Mouse (Mus musculus) brown adipose tissue, adult 24 weeks (tissue): ENCODE data around the gene Agap3. TPM values are rescaled to one million over a fixed set of nuclear protein-coding genes. Genes with fewer than 3 reads are reported as not detected.

Experiments used
- H3K27ac ChIP-seq: fragments of 200-500 bp; replicated peaks from 2 replicates; pipeline ENCODE4 v1.5.1; 2012; ENCODE audit warnings: low read depth, mild to moderate bottlenecking, low read length
- H3K4me1 ChIP-seq: fragments of 200-500 bp; 2 replicates; pipeline ENCODE4 v1.6.1; 2012; ENCODE audit warnings: low read length, mixed read lengths; ENCODE audit not compliant: control insufficient read depth, insufficient read depth, insufficient read length
- H3K4me3 ChIP-seq: fragments of 200-500 bp; 2 replicates; pipeline ENCODE4 v1.5.1; 2012; ENCODE audit warnings: low read depth, mild to moderate bottlenecking, low read length, moderate library complexity; ENCODE audit not compliant: insufficient read depth
- polyA plus RNA-seq: library from polyadenylated mRNA; stranded (reverse); fragments of >200 nt; gene quantifications from 2 replicates; pipeline ENCODE4 v1.2.4, GENCODE M21; 2012; ENCODE audit not compliant: missing spikeins, insufficient read depth, insufficient read length

The Agap3 gene
- 17.2 and 23.2 TPM in 2 replicates for polyA plus RNA-seq

DNA sequence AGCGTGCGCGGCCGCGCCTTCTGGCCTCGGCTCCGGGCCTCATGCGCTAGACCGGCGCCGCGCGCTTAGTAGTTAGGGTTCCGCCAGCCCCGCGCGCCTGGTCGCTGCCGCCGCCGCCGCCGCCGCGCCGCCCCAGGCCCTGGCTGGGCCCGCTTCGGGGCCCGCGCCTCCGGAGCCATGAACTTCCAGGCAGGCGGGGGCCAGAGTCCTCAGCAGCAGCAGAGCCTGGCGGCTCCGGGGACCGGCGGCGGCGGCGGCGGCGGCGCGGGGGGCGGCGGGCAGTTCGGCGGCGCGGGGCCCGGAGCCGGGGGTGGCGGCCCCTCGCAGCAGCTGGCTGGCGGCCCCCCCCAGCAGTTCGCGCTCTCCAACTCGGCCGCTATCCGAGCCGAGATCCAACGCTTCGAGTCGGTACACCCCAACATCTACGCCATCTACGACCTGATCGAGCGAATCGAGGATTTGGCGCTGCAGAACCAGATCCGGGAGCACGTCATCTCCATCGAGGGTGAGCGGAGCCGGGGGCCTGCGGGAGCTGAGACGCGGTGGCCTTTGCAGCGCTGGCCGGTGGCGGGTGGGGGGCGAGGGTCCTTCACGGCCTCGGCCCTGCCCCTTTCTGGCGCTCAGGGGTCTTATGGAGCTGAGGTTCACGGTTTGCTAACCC is at the start of gene Agap3:
Agap3 (plus strand) TSS at position 148 of the 661 bp plus-strand sequence.
- Histone ChIP-seq H3K4me3 (peak within 1 kb of the TSS; percentile 86), H3K27ac (peak within 1 kb of the TSS; percentile 84), H3K4me1 (peaks cover 28% of the 10 kb centered on the region)

DNA sequence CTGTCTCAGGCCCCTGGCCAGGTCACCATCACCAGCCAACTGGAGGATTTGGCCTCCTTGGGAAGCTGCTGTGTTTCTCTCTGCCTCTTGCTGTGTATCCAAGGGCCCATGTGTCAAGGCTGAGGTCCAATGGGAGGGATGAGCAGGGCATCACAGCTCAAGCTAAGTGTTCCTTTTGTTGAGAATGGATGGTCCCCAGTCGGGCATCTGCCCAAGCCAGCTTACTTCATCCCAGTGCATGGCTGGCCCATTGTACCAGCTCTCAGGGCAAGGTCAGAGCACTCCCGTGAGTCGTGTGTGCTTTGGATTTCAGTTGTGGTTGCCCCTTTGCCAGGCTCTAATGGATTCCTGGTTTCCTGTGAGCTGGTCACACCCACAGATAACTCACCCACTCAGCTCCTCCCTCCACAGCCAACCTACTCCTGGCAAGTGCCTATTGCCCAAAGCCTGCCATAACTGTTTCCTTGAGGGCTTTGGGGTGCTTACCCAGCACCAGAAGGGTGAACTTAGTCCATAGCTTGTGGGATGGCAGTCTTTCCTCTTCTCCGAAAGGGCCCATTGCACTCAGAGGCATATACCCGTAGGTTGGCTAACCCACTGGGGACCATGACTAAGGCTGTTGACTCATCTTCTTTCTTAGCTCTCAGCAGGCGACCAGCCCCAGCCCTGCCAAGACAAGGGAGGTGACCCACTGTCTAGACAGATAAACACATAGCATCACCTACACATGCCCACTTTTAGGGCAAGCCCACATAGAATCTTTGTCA is 47.2 kb upstream of the Agap3 start:
- Histone ChIP-seq H3K4me1 (no peaks in the 10 kb centered on the region; the same call in 1 of the 2 replicates), H3K4me3 (no peak overlapping the region), H3K27ac (no peak overlapping the region)

DNA sequence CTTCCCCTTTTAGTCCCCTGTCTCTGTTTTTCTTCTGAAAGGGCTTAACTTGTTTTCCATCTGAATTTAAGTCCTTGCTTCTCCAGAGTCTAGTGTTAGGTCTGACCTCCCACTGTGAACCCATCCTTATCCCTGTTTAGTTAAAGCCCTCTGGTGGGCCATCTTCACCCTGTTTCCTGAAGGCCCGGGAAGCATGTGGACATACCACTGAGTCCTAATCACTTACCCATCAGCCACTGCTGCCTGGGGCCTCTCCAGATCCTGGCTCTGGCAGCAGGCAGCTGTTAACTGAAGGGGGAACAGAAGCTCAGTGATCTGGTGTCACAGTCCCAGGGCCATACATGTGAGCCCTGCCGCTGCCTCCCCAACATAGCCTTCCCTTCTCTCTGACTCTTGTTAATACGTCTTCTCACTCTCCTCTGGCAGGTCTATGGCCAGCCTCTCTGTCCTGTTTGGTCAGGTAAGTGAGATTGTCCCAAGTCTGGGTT is 46.5 kb upstream of the Agap3 start:
- Histone ChIP-seq H3K4me3 (no peak overlapping the region), H3K27ac (no peak overlapping the region), H3K4me1 (no peaks in the 10 kb centered on the region; the same call in 1 of the 2 replicates)

DNA sequence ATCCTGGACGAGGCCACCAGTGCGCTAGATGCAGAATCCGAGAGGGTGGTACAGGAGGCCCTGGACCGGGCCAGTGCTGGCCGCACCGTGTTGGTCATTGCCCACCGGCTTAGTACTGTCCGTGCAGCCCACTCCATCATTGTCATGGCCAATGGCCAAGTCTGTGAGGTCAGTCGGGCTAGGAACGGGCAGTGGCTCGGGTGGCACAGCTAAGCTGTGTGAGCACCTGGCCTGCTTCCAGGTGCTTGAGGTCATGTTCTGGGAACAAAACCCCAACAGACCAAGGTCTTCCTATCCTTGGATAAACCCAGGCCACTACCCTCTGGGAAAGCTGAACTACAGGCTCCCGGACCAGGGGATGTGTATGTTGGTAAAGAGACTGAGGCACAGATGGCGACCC is 43.3 kb upstream of the Agap3 start:
- no peaks in the 10 kb centered on the region; the same call in 1 of the 2 replicates for H3K4me1 ChIP-seq
- no peak overlapping the region for H3K4me3 ChIP-seq
- no peak overlapping the region for H3K27ac ChIP-seq

DNA sequence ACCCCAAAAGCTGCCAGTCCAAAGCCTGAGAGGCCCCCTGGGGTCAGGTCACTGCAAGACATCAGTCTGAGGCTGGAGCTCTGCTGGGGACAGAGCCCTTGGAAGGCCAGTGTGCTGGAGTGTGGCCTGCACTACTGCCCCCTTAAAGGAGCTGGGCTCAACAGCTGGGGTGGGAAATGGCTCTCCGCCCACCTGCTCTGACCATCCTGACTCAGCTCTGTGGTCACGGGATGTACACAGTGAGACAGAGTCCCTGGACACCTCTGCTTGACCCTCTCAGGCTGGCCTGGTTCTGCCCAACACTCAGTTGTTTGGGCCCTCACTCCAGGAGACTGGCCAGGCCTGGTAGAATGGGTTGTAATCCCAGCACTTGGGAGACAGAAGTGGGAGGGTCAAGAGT is 42.5 kb upstream of the Agap3 start:
- no peak overlapping the region for H3K27ac ChIP-seq
- no peak overlapping the region for H3K4me3 ChIP-seq
- peaks cover 2% of the 10 kb centered on the region; the same call in 1 of the 2 replicates for H3K4me1 ChIP-seq

DNA sequence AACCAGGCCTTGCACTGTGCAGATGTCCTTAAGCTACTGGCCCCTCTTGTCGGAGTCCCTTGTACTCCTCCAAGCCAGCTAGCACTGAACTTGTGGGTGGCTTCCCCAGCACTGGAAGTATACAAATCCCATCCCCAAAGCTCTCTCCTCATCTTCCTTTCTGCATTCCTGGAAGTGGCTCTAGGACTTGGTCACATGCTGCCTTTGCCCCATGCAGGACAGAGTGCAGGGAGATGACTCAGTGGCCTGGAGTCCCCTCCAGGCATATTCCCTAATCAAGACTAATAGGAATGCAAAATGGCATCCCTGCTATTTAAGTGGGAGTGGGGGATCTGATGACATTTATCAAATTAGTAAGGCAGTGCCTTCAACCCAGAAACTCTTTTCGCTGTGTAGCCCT is 39.9 kb upstream of the Agap3 start:
- H3K27ac ChIP-seq = no peak overlapping the region
- H3K4me3 ChIP-seq = no peak overlapping the region
- peaks cover 2% of the 10 kb centered on the region; the same call in 1 of the 2 replicates for H3K4me1 ChIP-seq

DNA sequence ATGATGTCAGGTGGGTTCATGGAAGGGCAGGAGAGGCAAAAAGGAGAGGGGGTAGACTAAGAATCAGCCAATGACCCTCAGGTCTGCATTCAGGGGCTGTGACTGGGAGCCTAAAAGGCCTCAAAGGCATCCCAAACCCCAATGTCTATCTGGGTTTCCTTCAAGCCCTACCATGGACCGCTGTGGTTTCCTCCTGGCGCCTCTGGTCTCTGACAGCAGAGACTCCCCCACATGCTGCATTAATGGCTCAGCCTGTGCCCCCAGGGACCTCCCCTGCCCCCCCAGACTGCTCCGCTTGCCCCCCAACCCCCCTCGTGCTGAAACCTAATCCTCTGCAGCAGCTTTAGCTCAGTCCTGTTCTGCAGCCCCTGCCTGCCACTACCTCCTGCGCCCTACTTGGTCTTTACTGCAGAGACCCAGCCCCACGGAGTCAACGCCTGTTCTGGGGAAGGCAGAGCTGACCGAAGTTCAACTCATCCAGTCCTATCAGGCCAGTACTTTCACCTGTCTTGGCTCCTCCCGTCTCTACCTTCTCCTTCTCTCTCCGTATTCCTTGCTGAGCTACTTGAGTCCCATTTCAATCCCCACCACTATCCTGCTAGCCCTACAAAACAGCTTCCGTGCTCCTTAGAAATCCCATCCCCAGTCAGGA is 38.8 kb upstream of the Agap3 start, which contains the start of gene Asic3:
Asic3 (plus strand) TSS at position 351 of the 652 bp plus-strand sequence.
- peaks cover 2% of the 10 kb centered on the region; the same call in 1 of the 2 replicates for H3K4me1 ChIP-seq
- H3K4me3 ChIP-seq = no peak within 1 kb of the TSS
- H3K27ac ChIP-seq = no peak within 1 kb of the TSS

DNA sequence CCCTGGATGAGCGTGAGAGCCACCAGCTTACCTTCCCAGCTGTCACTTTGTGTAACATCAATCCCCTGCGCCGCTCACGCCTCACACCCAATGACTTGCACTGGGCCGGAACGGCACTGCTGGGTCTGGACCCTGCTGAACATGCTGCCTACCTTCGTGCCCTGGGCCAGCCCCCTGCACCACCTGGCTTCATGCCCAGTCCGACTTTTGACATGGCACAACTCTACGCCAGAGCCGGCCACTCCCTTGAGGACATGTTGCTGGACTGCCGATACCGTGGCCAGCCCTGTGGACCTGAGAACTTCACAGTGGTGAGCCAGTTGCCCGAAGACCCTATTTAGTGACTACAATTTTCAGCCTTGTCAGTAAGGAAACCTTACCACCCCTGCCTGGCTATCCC is 38.0 kb upstream of the Agap3 start:
- Histone ChIP-seq H3K4me1 (peaks cover 2% of the 10 kb centered on the region; the same call in 1 of the 2 replicates), H3K4me3 (no peak overlapping the region), H3K27ac (no peak overlapping the region)

DNA sequence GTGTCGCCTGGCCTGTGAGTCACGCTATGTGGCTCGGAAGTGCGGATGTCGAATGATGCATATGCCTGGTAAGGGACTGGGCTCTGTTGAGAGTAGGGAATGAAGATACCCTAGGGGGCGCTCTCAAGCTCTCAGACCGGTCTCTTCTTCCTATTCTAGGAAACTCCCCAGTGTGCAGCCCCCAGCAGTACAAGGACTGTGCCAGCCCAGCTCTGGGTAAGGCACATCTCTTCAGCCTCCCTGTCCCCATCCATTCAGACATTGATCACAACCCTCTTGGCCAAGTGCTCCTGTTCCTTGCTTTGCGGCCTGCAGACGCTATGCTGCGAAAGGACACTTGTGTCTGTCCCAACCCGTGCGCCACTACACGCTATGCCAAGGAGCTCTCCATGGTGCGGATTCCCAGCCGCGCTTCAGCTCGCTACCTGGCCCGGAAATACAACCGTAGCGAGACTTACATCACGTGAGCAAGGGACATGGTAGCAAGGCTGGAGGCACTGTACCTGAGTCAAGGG is 35.7 kb upstream of the Agap3 start:
- peaks cover 2% of the 10 kb centered on the region; the same call in 1 of the 2 replicates for H3K4me1 ChIP-seq
- no peak overlapping the region for H3K27ac ChIP-seq
- no peak overlapping the region for H3K4me3 ChIP-seq

DNA sequence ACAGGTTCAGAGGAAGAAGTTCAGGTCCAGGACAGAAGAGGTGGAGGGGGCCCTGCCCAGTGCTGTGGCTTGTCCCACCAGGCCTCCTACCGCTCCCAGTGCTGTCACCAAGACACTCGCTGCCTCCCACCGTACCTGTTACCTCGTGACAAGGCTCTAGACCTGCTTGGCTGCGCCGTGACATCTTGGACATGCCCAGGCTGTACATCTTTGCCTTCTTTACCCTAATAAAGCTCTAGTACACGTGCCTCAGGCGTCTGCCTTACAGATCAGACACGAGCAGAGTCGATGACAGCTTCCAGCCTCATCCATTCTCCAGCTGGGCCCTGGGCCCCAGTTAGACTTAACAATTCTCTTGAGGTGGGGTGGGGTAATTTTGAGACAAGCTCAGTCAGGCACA is 34.4 kb upstream of the Agap3 start:
- H3K27ac ChIP-seq = no peak overlapping the region
- H3K4me3 ChIP-seq = no peak overlapping the region
- peaks cover 2% of the 10 kb centered on the region; the same call in 1 of the 2 replicates for H3K4me1 ChIP-seq

DNA sequence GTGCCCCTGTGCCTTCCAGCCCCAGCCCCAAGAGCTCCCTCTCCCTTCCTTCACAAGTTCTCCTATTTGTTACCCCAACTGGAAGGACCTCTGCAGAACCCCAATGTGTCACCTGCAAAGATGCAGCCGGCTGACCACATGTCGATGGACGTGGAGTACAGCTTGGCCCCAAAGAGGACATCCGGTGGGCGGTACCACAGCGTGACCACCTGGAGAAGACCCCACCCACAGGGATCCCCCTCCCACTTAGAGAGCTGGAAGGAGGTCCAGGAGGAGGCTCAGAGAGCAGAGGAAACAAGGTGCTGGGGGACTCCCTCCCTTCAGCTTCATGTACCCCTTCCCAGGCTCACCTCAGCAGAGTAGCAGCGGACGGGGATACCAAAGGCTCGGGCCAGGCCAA is 31.6 kb upstream of the Agap3 start:
- no peaks in the 10 kb centered on the region; the same call in 1 of the 2 replicates for H3K4me1 ChIP-seq
- H3K27ac ChIP-seq = no peak overlapping the region
- H3K4me3 ChIP-seq = no peak overlapping the region

DNA sequence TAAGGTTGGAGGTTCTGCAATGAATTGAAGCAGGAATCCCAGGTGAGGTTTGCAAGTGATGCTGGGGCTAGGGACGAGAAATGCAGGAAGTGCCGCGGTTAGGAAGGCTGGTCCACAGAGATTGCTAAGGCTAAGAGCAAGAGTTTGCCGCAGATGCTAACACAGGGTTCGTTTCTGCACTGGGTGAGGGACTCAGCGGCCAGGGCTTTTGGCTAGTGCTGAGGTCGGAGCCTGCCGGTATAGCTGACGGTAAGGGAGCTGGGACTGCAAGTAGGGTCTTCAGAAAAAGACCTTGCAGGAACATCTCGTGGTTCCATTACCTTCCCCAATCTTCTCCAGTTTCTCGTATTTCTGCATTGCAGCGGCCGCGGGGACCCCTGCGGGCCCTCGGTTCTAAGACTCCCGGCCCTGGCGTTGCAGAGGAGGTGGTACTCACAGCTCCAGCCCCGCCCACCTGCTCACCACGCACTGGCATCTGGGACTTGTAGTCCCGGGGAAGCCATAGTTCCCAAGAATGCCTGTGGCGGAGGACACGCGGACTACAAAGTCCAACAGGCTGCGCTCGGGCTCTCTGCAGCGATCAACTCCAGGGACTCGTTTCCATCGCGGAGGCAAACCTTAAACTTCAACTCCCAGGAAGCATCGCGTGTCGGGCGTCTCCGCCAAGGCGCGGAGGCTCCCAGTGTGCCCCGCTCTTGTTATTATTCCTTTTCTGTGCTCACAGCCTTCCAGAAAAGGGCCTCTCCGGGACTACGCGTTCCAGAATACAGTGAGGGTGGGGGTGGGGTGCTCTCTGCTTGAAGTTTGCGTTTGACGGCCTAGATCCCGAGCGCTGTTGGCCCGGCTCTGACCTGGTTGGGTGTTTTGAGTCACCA is 28.6 kb upstream of the Agap3 start, which contains the start of the genes Cdk5 and Slc4a2:
Cdk5 (minus strand) TSS at position 402 of the 875 bp plus-strand sequence.
Slc4a2 (plus strand) TSS at position 709 of the 875 bp plus-strand sequence.
- 0 out of 2 replicates have a peak, but pooled peaks cover 6% of the 10 kb centered on the region for H3K4me1 ChIP-seq
- H3K27ac ChIP-seq = peak within 1 kb of the TSS; percentile 99
- H3K4me3 ChIP-seq = peak within 1 kb of the TSS; percentile 89

DNA sequence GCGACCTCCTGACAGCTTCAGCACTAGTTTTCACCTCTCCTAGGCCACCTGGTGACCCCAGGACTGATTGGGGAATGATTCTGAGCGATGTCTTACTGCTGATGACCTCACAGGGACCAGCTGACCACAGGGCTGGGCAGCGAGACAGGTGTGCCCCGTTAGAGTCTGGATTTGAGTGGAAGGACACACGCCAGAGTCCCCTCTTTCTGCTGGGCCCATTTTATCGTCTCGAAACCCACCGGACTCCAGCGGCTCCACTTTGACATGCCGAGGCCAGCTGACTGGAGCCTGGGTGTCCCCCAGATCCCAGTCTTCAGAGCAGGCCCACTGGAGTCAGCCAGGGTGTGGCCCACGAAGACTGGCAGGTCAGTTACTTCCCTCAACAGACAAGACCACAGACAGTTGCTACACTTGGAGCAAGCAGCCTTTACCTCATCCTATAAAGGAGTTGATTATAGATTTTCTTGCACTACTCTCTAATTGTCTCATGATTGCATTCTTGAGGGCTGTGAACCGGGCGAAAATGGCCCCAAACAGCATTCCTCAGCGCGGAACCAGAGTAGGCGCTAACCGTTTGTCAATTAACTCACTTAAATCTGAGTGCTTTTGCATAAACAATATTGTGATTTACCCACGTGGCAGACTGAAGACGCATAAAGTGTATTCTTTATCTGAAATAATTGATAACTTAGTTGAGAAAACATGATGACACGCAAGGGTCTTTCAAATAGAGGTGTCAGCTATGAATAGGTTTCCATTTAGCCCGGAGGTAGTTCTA is 27.8 kb upstream of the Agap3 start:
- Histone ChIP-seq H3K4me1 (0 out of 2 replicates have a peak, but pooled peaks cover 6% of the 10 kb centered on the region), H3K27ac (peak overlapping the region; percentile 99), H3K4me3 (peak overlapping the region; percentile 89)
